Mouse (Mus musculus) forebrain, embryonic 15.5 days (tissue): ENCODE measurements around the gene Thoc5. TPM values are rescaled to one million over a fixed set of nuclear protein-coding genes. Genes with fewer than 3 reads are reported as not detected.

ENCODE experiments used
- ATAC-seq: fragments of 200-750 bp; cut with Nextera tagmentation; replicated peaks from 2 replicates; pipeline ENCODE4 v1.8.0; 2017; ENCODE audit warnings: mild to moderate bottlenecking, moderate TSS enrichment, moderate library complexity
- H3K27ac ChIP-seq: fragments of 300-500 bp; sonication (generic); replicated peaks from 2 replicates; pipeline ENCODE4 v1.5.1; 2015; ENCODE audit warnings: mild to moderate bottlenecking, inconsistent platforms
- H3K27me3 ChIP-seq: fragments of 300-500 bp; sonication (generic); 2 replicates; pipeline ENCODE4 v1.6.1; 2015; ENCODE audit warnings: inconsistent platforms
- H3K36me3 ChIP-seq: fragments of 300-500 bp; sonication (generic); 2 replicates; pipeline ENCODE4 v1.6.1; 2015; ENCODE audit warnings: mild to moderate bottlenecking, inconsistent platforms
- H3K4me1 ChIP-seq: fragments of 300-500 bp; sonication (generic); 2 replicates; pipeline ENCODE4 v1.6.1; 2015; ENCODE audit warnings: inconsistent platforms
- H3K4me2 ChIP-seq: fragments of 300-500 bp; sonication (generic); replicated peaks from 2 replicates; pipeline ENCODE4 v1.6.1; 2015; ENCODE audit warnings: mild to moderate bottlenecking, inconsistent platforms
- H3K4me3 ChIP-seq: fragments of 300-500 bp; sonication (generic); 2 replicates; pipeline ENCODE4 v1.5.1; 2015; ENCODE audit warnings: mild to moderate bottlenecking, inconsistent platforms
- H3K9ac ChIP-seq: fragments of 300-500 bp; sonication (generic); replicated peaks from 2 replicates; pipeline ENCODE4 v1.6.1; 2015; ENCODE audit warnings: mild to moderate bottlenecking, inconsistent platforms
- H3K9me3 ChIP-seq: fragments of 300-500 bp; sonication (generic); 2 replicates; pipeline ENCODE4 v1.6.1; 2016; ENCODE audit warnings: inconsistent platforms
- WGBS: fragments of 180-500 bp; shearing (Covaris S2); methylation state at CpG from one replicate; pipeline ENCODE4 v1.1.7; 2015; ENCODE audit warnings: mixed read lengths; 5-methylcytosine and 5-hydroxymethylcytosine counted together
- polyA plus RNA-seq: library from polyadenylated mRNA; unstranded; fragments of >200 nt; fragmentation: Nextera tagmentation; extraction: Ambion mirVana; gene quantifications from 2 replicates; pipeline ENCODE4 v1.2.1, GENCODE M21; 2015

The Thoc5 gene
- 64.6 and 64.8 TPM in 2 replicates for polyA plus RNA-seq

DNA sequence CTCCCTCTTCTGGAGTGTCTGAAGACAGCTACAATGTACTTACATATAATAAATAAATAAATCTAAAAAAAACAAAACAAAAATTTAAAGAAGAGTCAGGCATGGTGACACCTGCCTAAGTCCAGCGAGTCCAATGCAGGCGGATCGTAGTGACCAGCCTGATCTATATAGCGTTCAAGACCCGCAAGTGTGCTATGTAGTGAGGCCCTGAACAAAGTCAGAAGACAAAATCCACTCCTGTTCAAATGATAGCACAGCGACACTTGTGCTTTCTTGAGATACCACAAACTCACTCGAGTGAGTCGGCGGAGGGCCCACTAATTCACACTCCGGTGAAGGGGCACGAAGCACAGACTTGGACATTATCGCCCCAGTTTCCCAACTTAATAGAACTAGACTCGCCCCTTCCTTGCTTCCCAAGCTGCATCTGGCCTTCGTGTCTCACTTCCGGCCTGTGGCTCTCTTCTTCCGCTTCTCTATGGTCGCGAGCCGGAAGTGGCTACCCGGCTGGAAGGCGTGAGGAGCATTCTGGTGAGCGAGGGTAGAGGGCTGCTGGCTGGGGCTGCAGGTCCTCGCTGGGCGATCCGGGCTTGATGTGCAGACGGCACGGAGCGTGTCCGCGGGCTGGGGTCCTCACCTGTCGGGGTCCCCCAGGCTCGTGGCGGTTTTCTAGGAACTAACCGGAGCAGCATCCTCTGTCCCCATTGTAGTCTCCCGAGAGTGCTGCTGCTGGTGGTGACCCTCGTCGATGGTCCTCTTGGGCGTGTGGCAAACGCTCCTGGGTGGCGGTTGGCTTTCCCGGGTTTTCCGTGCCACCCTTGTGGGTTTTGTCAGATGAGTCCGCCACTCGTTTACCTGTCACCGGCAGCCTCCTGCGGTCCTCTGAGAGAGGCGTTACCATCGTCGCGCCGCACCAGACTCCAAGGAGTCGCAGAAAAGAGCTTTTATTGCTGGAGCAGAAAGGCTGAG is at the start of gene Thoc5:
Gene Thoc5 (plus strand): TSS at position 473 of the 969 bp plus-strand sequence.
- peaks cover 17% of the 10 kb centered on the region for H3K4me1 ChIP-seq
- peak within 1 kb of the TSS; percentile 70 for H3K4me2 ChIP-seq
- peak; percentile 95 for ATAC-seq
- H3K27ac ChIP-seq = peak within 1 kb of the TSS; percentile 84
- 2% methylated on average over 52 of the region's 52 CpGs for WGBS
- no peaks in the 10 kb centered on the region for H3K9me3 ChIP-seq
- no peaks in the 10 kb centered on the region for H3K27me3 ChIP-seq
- peaks cover 36% of the 10 kb centered on the region for H3K36me3 ChIP-seq
- peak within 1 kb of the TSS; percentile 82 for H3K4me3 ChIP-seq
- peak within 1 kb of the TSS; percentile 83 for H3K9ac ChIP-seq

- Histone ChIP-seq H3K27me3 (no peaks in the 10 kb centered on the region), H3K9me3 (no peaks in the 10 kb centered on the region), H3K36me3 (no peaks in the 10 kb centered on the region), H3K27ac (peak overlapping the region; percentile 80), H3K4me2 (peak overlapping the region; percentile 81), H3K9ac (peak overlapping the region; percentile 96), H3K4me3 (peak overlapping the region; percentile 99), H3K4me1 (peaks cover 25% of the 10 kb centered on the region)
- ATAC-seq = peak; percentile 0; the same call in 1 of the 2 replicates
- WGBS = under 1% methylated on average over 50 of the region's 50 CpGs
These were observed 46.5 kb upstream of the Thoc5 start for GRCm38 (mm10) chr11:4848483-4849248.

GRCm38 (mm10) chr11:4849258-4849943 is 45.7 kb upstream of the Thoc5 start, which contains the start of gene Nf2:
TSS of gene Nf2 (minus strand) at chr11:4849536.
- Histone ChIP-seq H3K36me3 (no peaks in the 10 kb centered on the region), H3K9me3 (no peaks in the 10 kb centered on the region), H3K4me1 (peaks cover 25% of the 10 kb centered on the region), H3K4me2 (peak within 1 kb of the TSS; percentile 81), H3K27ac (peak within 1 kb of the TSS; percentile 80), H3K9ac (peak within 1 kb of the TSS; percentile 96), H3K27me3 (no peaks in the 10 kb centered on the region), H3K4me3 (peak within 1 kb of the TSS; percentile 99)
- ATAC-seq = peak; percentile 100
- under 1% methylated on average over 56 of the region's 60 CpGs for WGBS

GRCm38 (mm10) chr11:4850404-4850803 is 44.7 kb upstream of the Thoc5 start:
- peaks cover 25% of the 10 kb centered on the region for H3K4me1 ChIP-seq
- H3K36me3 ChIP-seq = no peaks in the 10 kb centered on the region
- no peaks in the 10 kb centered on the region for H3K27me3 ChIP-seq
- H3K27ac ChIP-seq = no peak overlapping the region
- H3K9me3 ChIP-seq = no peaks in the 10 kb centered on the region
- 88% methylated on average over 2 of the region's 2 CpGs for WGBS
- H3K9ac ChIP-seq = no peak overlapping the region
- H3K4me3 ChIP-seq = no peak overlapping the region
- no peak overlapping the region for H3K4me2 ChIP-seq
- no peak for ATAC-seq

- Histone ChIP-seq H3K9ac (no peak overlapping the region), H3K27ac (no peak overlapping the region), H3K36me3 (no peaks in the 10 kb centered on the region), H3K4me2 (no peak overlapping the region), H3K9me3 (no peaks in the 10 kb centered on the region), H3K4me3 (no peak overlapping the region), H3K27me3 (no peaks in the 10 kb centered on the region), H3K4me1 (peaks cover 7% of the 10 kb centered on the region)
- no peak for ATAC-seq
These were observed 42.1 kb upstream of the Thoc5 start for GRCm38 (mm10) chr11:4853021-4853420.

DNA sequence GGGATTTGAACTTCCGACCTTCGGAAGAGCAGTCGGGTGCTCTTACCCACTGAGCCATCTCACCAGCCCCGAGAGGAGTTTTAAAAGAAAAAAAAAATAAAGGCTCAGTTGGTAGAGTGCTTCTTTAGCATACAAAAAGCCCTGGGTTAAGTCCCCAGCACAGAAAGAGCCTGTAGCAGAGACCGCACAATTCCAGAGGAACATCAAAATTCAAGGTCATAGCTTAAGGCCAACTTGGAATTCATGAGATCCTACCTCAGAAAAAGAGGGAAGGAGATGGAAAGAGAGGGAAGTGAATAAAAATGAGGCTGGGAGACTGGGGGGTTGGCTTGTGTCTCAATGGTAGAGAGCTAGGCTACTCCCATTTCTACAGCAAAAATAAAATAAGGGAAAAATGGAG is 40.9 kb upstream of the Thoc5 start:
- 88% methylated on average over 5 of the region's 5 CpGs for WGBS
- H3K4me3 ChIP-seq = no peak overlapping the region
- H3K27ac ChIP-seq = no peak overlapping the region
- H3K36me3 ChIP-seq = no peaks in the 10 kb centered on the region
- no peak overlapping the region for H3K4me2 ChIP-seq
- no peaks in the 10 kb centered on the region for H3K4me1 ChIP-seq
- ATAC-seq = no peak
- H3K27me3 ChIP-seq = no peaks in the 10 kb centered on the region
- no peak overlapping the region for H3K9ac ChIP-seq
- no peaks in the 10 kb centered on the region for H3K9me3 ChIP-seq

GRCm38 (mm10) chr11:4858416-4858815 is 36.7 kb upstream of the Thoc5 start:
- Histone ChIP-seq H3K4me2 (no peak overlapping the region), H3K9ac (no peak overlapping the region), H3K27ac (no peak overlapping the region), H3K4me3 (no peak overlapping the region), H3K36me3 (no peaks in the 10 kb centered on the region), H3K9me3 (no peaks in the 10 kb centered on the region), H3K27me3 (no peaks in the 10 kb centered on the region), H3K4me1 (no peaks in the 10 kb centered on the region)
- no peak for ATAC-seq
- WGBS = 49% methylated on average over 2 of the region's 2 CpGs

GRCm38 (mm10) chr11:4860986-4861385 is 34.1 kb upstream of the Thoc5 start:
- no peak for ATAC-seq
- Histone ChIP-seq H3K9ac (no peak overlapping the region), H3K36me3 (no peaks in the 10 kb centered on the region), H3K9me3 (no peaks in the 10 kb centered on the region), H3K4me1 (no peaks in the 10 kb centered on the region), H3K27me3 (no peaks in the 10 kb centered on the region), H3K4me3 (no peak overlapping the region), H3K4me2 (no peak overlapping the region), H3K27ac (no peak overlapping the region)
- WGBS = 84% methylated on average over 1 of the region's 1 CpGs

GRCm38 (mm10) chr11:4861816-4862604 is 33.1 kb upstream of the Thoc5 start:
- Histone ChIP-seq H3K27ac (no peak overlapping the region), H3K4me3 (no peak overlapping the region), H3K36me3 (no peaks in the 10 kb centered on the region), H3K4me2 (no peak overlapping the region), H3K4me1 (no peaks in the 10 kb centered on the region), H3K27me3 (no peaks in the 10 kb centered on the region), H3K9me3 (no peaks in the 10 kb centered on the region), H3K9ac (no peak overlapping the region)
- ATAC-seq = no peak
- WGBS = 57% methylated on average over 10 of the region's 11 CpGs

DNA sequence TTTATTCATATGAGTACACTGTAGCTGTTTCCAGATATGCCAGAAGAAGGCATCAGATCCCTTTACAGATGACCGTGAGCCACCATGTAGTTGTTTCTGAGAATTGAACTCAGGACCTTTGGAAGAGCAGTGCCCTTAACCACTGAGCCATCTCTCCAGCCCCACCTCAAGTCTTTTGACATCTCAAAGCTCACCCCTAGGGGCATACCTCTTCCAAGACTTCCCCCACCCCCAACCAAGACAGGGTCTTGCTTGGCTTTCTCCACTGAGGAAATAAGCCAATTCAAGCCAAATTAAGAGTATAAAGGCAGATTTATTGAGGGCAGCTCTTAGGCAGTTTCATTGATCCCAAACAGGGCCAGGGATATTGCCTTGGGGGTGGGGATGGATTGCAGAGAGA is 32.4 kb upstream of the Thoc5 start:
- H3K9me3 ChIP-seq = no peaks in the 10 kb centered on the region
- no peak overlapping the region for H3K4me2 ChIP-seq
- no peaks in the 10 kb centered on the region for H3K27me3 ChIP-seq
- H3K4me3 ChIP-seq = no peak overlapping the region
- 88% methylated on average over 1 of the region's 1 CpGs for WGBS
- H3K4me1 ChIP-seq = no peaks in the 10 kb centered on the region
- no peaks in the 10 kb centered on the region for H3K36me3 ChIP-seq
- no peak overlapping the region for H3K27ac ChIP-seq
- ATAC-seq = no peak
- no peak overlapping the region for H3K9ac ChIP-seq

GRCm38 (mm10) chr11:4865645-4866251 is 29.4 kb upstream of the Thoc5 start:
- no peaks in the 10 kb centered on the region for H3K9me3 ChIP-seq
- no peak overlapping the region for H3K4me3 ChIP-seq
- no peaks in the 10 kb centered on the region for H3K27me3 ChIP-seq
- no peak overlapping the region for H3K9ac ChIP-seq
- H3K4me2 ChIP-seq = no peak overlapping the region
- H3K4me1 ChIP-seq = no peaks in the 10 kb centered on the region
- 37% methylated on average over 10 of the region's 10 CpGs for WGBS
- H3K36me3 ChIP-seq = no peaks in the 10 kb centered on the region
- H3K27ac ChIP-seq = no peak overlapping the region
- ATAC-seq = no peak
